Mouse (Mus musculus): ENCODE data around the gene Ppa2.

GRCm38 (mm10) chr3:133288795-133289194, 21.1 kb upstream of the Ppa2 start:
- TF ChIP-seq CTCF (IDR thresholded peaks at IDR 0.05; ENCODE audit: extremely low read depth, insufficient read depth, insufficient read length, insufficient replicate concordance) (no peak), POLR2A (IDR thresholded peaks at IDR 0.05; ENCODE audit: low read depth, low read length) (no peak)
